Mouse (Mus musculus) brain, embryonic 14.5 days (tissue): ENCODE results near the gene Wnt3.

Experiments
- CTCF ChIP-seq: fragments of 200-500 bp; IDR thresholded peaks from 2 replicates; pipeline ENCODE4 v1.5.1; 2012; ENCODE audit warnings: inconsistent platforms, mild to moderate bottlenecking, moderate library complexity, borderline replicate concordance; ENCODE audit not compliant: insufficient read depth, insufficient read length; ENCODE audit errors: extremely low read depth
- POLR2A ChIP-seq: fragments of 200-500 bp; IDR thresholded peaks from 2 replicates; pipeline ENCODE4 v1.6.1; 2012; ENCODE audit warnings: mild to moderate bottlenecking, inconsistent platforms, borderline replicate concordance; ENCODE audit not compliant: poor library complexity, insufficient read depth, insufficient read length, severe bottlenecking; ENCODE audit errors: extremely low read depth

GRCm38 (mm10) chr11:103808771-103809610 is 35.0 kb downstream of the Wnt3 start:
- TF ChIP-seq CTCF, result no peak
- no peak for TF ChIP-seq POLR2A
